Mouse (Mus musculus) CH12.LX (cell line): ENCODE data around the gene Lipc. TPM values are rescaled to one million over a fixed set of nuclear protein-coding genes. Genes with fewer than 3 reads are reported as not detected.

Experiments used
- DNase-seq: peaks from one replicate; pipeline ENCODE4 v3.0.0-alpha.2; 2013; ENCODE audit errors: extremely low read depth
- H3K27ac ChIP-seq: 2 replicates; pipeline ENCODE4 v1.5.1; 2012; ENCODE audit warnings: low read depth, mild to moderate bottlenecking, control low read depth, moderate library complexity; ENCODE audit not compliant: insufficient read depth
- H3K27me3 ChIP-seq: replicated peaks from 2 replicates; pipeline ENCODE3; 2012; ENCODE audit warnings: inconsistent platforms
- H3K36me3 ChIP-seq, 2 experiments: replicated peaks in 1 of 2; 2 replicates each; pipeline versions ENCODE3 to v1.6.1; 2012; ENCODE audit warnings: inconsistent platforms in 1 of 2, low read length in 1 of 2, mild to moderate bottlenecking in 1 of 2, mixed read lengths in 1 of 2, moderate library complexity in 1 of 2; ENCODE audit not compliant: control insufficient read depth in 1 of 2, insufficient read depth in 1 of 2
- H3K4me1 ChIP-seq, 2 experiments: 2 replicates each; pipeline ENCODE4 v1.6.1; 2012; ENCODE audit warnings: inconsistent platforms in 1 of 2, moderate library complexity in 1 of 2; ENCODE audit not compliant: insufficient read depth in 2 of 2, control insufficient read depth in 1 of 2
- H3K4me2 ChIP-seq: 2 replicates; pipeline ENCODE4 v1.6.1; 2012; ENCODE audit warnings: low read depth, mild to moderate bottlenecking, control low read depth; ENCODE audit not compliant: poor library complexity, insufficient read depth, severe bottlenecking
- H3K4me3 ChIP-seq, 3 experiments: fragments of 150-350 bp in 1 of 3; sonication (generic) in 1 of 3; replicated peaks in 1 of 3; 2 replicates each; pipeline versions ENCODE3 to v1.5.1; 2011 to 2012; ENCODE audit warnings: low read depth in 2 of 3, low read length in 2 of 3, mild to moderate bottlenecking in 2 of 3, moderate library complexity in 2 of 3, control low read depth in 1 of 3, improper control_type of control experiment in 1 of 3, inconsistent platforms in 1 of 3, mixed read lengths in 1 of 3; ENCODE audit not compliant: poor library complexity in 1 of 3
- H3K79me2 ChIP-seq: replicated peaks from 2 replicates; pipeline ENCODE4 v1.6.1; 2012; ENCODE audit warnings: mild to moderate bottlenecking, moderate library complexity; ENCODE audit not compliant: control insufficient read depth, poor library complexity, insufficient read depth, severe bottlenecking; ENCODE audit errors: extremely low read depth
- H3K9ac ChIP-seq: 2 replicates; pipeline ENCODE4 v1.6.1; 2012; ENCODE audit warnings: low read depth, mild to moderate bottlenecking, control low read depth, moderate library complexity; ENCODE audit not compliant: insufficient read depth
- H3K9me3 ChIP-seq: replicated peaks from 2 replicates; pipeline ENCODE3; 2012; ENCODE audit warnings: low read length, inconsistent platforms, mixed read lengths
- CHD1 ChIP-seq: IDR thresholded peaks from 2 replicates; pipeline ENCODE4 v1.6.1; 2012; ENCODE audit warnings: low read depth, low read length, improper control_type of control experiment, inconsistent platforms
- E2F4 ChIP-seq: IDR thresholded peaks from 2 replicates; pipeline ENCODE4 v1.6.1; 2011; ENCODE audit warnings: low read depth, low read length, improper control_type of control experiment; ENCODE audit not compliant: insufficient replicate concordance
- ELF1 ChIP-seq: IDR thresholded peaks from 2 replicates; pipeline ENCODE4 v1.6.1; 2014; ENCODE audit warnings: low read depth, mild to moderate bottlenecking, inconsistent platforms, low read length, improper control_type of control experiment
- EP300 ChIP-seq: IDR thresholded peaks from 2 replicates; pipeline ENCODE4 v1.6.1; 2011; ENCODE audit warnings: low read length, improper control_type of control experiment
- ETS1 ChIP-seq: conservative IDR thresholded peaks from 2 replicates; pipeline ENCODE4 v1.6.1; 2012; ENCODE audit warnings: low read depth, mild to moderate bottlenecking, inconsistent platforms, low read length, improper control_type of control experiment, moderate library complexity
- HCFC1 ChIP-seq: IDR thresholded peaks from 2 replicates; pipeline ENCODE4 v1.6.1; 2012; ENCODE audit warnings: low read depth, mild to moderate bottlenecking, inconsistent platforms, low read length, improper control_type of control experiment
- IRF4 ChIP-seq: IDR thresholded peaks from 2 replicates; pipeline ENCODE4 v1.6.1; 2014; ENCODE audit warnings: low read depth, mild to moderate bottlenecking, inconsistent platforms, low read length, improper control_type of control experiment
- JUN ChIP-seq: IDR thresholded peaks from 2 replicates; pipeline ENCODE4 v1.6.1; 2011; ENCODE audit warnings: low read depth, mild to moderate bottlenecking, low read length, improper control_type of control experiment, moderate library complexity; ENCODE audit not compliant: insufficient read depth
- JUND ChIP-seq: conservative IDR thresholded peaks from 2 replicates; pipeline ENCODE4 v1.6.1; 2011; ENCODE audit warnings: low read depth, low read length, improper control_type of control experiment
- MAFK ChIP-seq: IDR thresholded peaks from 2 replicates; pipeline ENCODE4 v1.6.1; 2011; ENCODE audit warnings: low read length, improper control_type of control experiment; ENCODE audit not compliant: insufficient replicate concordance
- MEF2A ChIP-seq: IDR thresholded peaks from 2 replicates; pipeline ENCODE4 v1.6.1; 2014; ENCODE audit warnings: low read depth, mild to moderate bottlenecking, inconsistent platforms, low read length, improper control_type of control experiment, borderline replicate concordance
- MYC ChIP-seq: IDR thresholded peaks from 2 replicates; pipeline ENCODE4 v1.6.1; 2011; ENCODE audit warnings: low read depth, mild to moderate bottlenecking, improper control_type of control experiment, low read length
- NELFE ChIP-seq: IDR thresholded peaks from 2 replicates; pipeline ENCODE4 v1.6.1; 2011; ENCODE audit warnings: low read depth, low read length, improper control_type of control experiment
- PAX5 ChIP-seq: IDR thresholded peaks from 2 replicates; pipeline ENCODE4 v1.6.1; 2012; ENCODE audit warnings: low read length, inconsistent platforms, mixed read lengths
- POLR2A ChIP-seq: IDR thresholded peaks from 2 replicates; pipeline ENCODE4 v1.6.1; 2011; ENCODE audit warnings: low read depth, mild to moderate bottlenecking, improper control_type of control experiment, low read length
- POLR2AphosphoS2 ChIP-seq: IDR thresholded peaks from 2 replicates; pipeline ENCODE4 v1.6.1; 2011; ENCODE audit warnings: low read depth, low read length, improper control_type of control experiment
- TBP ChIP-seq: conservative IDR thresholded peaks from 2 replicates; pipeline ENCODE4 v1.6.1; 2011; ENCODE audit warnings: low read depth, low read length, improper control_type of control experiment
- TCF12 ChIP-seq: IDR thresholded peaks from 2 replicates; pipeline ENCODE4 v1.6.1; 2014; ENCODE audit warnings: low read depth, mild to moderate bottlenecking, inconsistent platforms, low read length, improper control_type of control experiment
- UBTF ChIP-seq: IDR thresholded peaks from 2 replicates; pipeline ENCODE4 v1.6.1; 2012; ENCODE audit warnings: low read depth, mild to moderate bottlenecking, inconsistent platforms, low read length, improper control_type of control experiment, moderate library complexity
- USF2 ChIP-seq: conservative IDR thresholded peaks from 2 replicates; pipeline ENCODE4 v1.6.1; 2011; ENCODE audit warnings: low read depth, low read length, improper control_type of control experiment
- ZC3H11A ChIP-seq: IDR thresholded peaks from 2 replicates; pipeline ENCODE4 v1.6.1; 2012; ENCODE audit warnings: low read depth, mild to moderate bottlenecking, inconsistent platforms, low read length, improper control_type of control experiment
- ZKSCAN1 ChIP-seq: IDR thresholded peaks from 2 replicates; pipeline ENCODE4 v1.6.1; 2012; ENCODE audit warnings: low read depth, inconsistent platforms, low read length, improper control_type of control experiment, borderline replicate concordance
- ZMIZ1 ChIP-seq: IDR thresholded peaks from 2 replicates; pipeline ENCODE4 v1.6.1; 2012; ENCODE audit warnings: low read depth, mild to moderate bottlenecking, inconsistent platforms, low read length, improper control_type of control experiment
- ZNF384 ChIP-seq: IDR thresholded peaks from 2 replicates; pipeline ENCODE4 v1.6.1; 2012; ENCODE audit warnings: low read depth, low read length, improper control_type of control experiment, inconsistent platforms
- dilution Hi-C: fragments of 300-500 bp; cut with MboI; formaldehyde crosslinking; loops from 2 replicates; pipeline ENCODE4 v1.14.3; 2020; ENCODE audit warnings: low sequenced_read_pairs; ENCODE audit not compliant: extremely low pct_unique_long_range_greater_than_20kb, extremely low pct_ligation_motif_present
- in situ Hi-C: fragments of 300-500 bp; cut with MboI; formaldehyde crosslinking; loops from 3 replicates; pipeline ENCODE4 v1.14.3; 2019; ENCODE audit warnings: low sequenced_read_pairs, low pct_ligation_motif_present, low pct_unique_long_range_greater_than_20kb, mixed read lengths
- polyA plus RNA-seq: library from polyadenylated mRNA; unstranded; fragments of >175 nt; gene quantifications from 2 replicates; pipeline ENCODE4 v1.2.1, GENCODE M21; 2012; ENCODE audit warnings: low read depth; ENCODE audit not compliant: insufficient read length
- total RNA-seq, 2 experiments: library from RNA; depleted of rRNA; stranded (reverse); fragments of 300-350 nt in 1 of 2; fragments of >200 nt in 1 of 2; gene quantifications; 2 replicates each; pipeline ENCODE4 v1.2.3; 2012 to 2014

Gene Lipc
- total and polyA plus RNA-seq, 3 experiments, result 5.2 to 24.5 (median 8.6) TPM

- peaks cover 6 to 38% of the 10 kb centered on the region in 2 experiments for H3K36me3 ChIP-seq
- peaks cover 2 to 28% of the 10 kb centered on the region in 2 experiments; a peak in 3 of 4 replicates for H3K4me1 ChIP-seq
- H3K27me3 ChIP-seq, result no peaks in the 10 kb centered on the region
- TF ChIP-seq ZNF384 (no peak), HCFC1 (no peak), JUN (no peak), ZC3H11A (no peak), ZMIZ1 (no peak), NELFE (0 out of 2 replicates have a peak, but pooled peaks have one; percentile 33), TCF12 (peak; percentile 54; the same call in 1 of the 2 replicates), ETS1 (peak; percentile 54), TBP (peak; percentile 67), UBTF (no peak), MEF2A (no peak), ELF1 (peak; percentile 58), IRF4 (peak; percentile 92), PAX5 (no peak), USF2 (no peak), EP300 (peak; percentile 86), MYC (0 out of 2 replicates have a peak, but pooled peaks have one; percentile 36), ZKSCAN1 (no peak), MAFK (peak; percentile 6; the same call in 1 of the 2 replicates), JUND (no peak), POLR2A (peak; percentile 59), E2F4 (no peak), POLR2AphosphoS2 (no peak), CHD1 (peak; percentile 97)
- in situ Hi-C loops, result no loop called here
- dilution Hi-C loops, result no loop called here
- peak; percentile 77 for DNase-seq
- peak overlapping the region; percentile 83 for H3K27ac ChIP-seq
- H3K79me2 ChIP-seq, result no peaks in the 10 kb centered on the region; the same call in 1 of the 2 replicates
- H3K9ac ChIP-seq, result peak overlapping the region; percentile 92
- H3K9me3 ChIP-seq, result no peaks in the 10 kb centered on the region
- H3K4me2 ChIP-seq, result peak overlapping the region; percentile 90; the same call in 1 of the 2 replicates
- peak overlapping the region; percentile 6 to 32 (median 11) for H3K4me3 ChIP-seq
Observed at GRCm38 (mm10) chr9:70760974-70761373, 191.1 kb downstream of the Lipc start.
